Mouse (Mus musculus) B cell, adult 67 days (primary cell): ENCODE measurements around the gene Opcml. TPM values are rescaled to one million over a fixed set of nuclear protein-coding genes. Genes with fewer than 3 reads are reported as not detected.

Experiments used
- total RNA-seq, 2 experiments: library from RNA; stranded (reverse); gene quantifications; 4 replicates each; pipeline ENCODE4 v1.2.4; 2023

Gene Opcml
- total RNA-seq: under 1 TPM in 1 of 2 experiments, not detected in 1; 0.83 TPM

GRCm38 (mm10) chr9:27790725-27791638 is at the start of gene Opcml:
Gene Opcml (plus strand): TSS chr9:27790775.

